Mouse (Mus musculus): ENCODE measurements at regions not wholly inside any gene's neighbourhood (a gene's known extent, or its start where the extent isn't known, plus 50 kb on each side); places are given as distances from the start of the nearest gene placed in this dataset.

DNA sequence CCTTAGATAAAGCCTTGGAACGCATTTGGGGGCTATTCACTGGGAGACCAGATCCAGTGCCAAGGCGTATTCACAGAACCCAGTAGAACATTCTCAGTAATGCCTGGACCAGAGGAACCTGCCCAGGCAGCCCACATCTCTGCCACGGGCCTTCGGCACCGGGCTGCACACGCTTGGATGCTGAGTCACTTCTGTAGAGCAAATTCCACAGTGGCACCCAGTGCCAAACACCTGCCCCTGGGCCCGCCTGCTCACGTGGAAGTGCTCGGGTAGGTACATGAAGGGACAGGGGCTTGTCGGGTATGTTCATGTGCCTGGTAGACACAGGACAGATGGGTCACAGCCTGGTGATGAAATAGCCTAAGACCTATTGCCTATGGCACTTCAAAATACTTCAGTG lies 152.8 kb downstream of the Dll1 start:
- TF ChIP-seq CTCF (IDR thresholded peaks at IDR 0.05; ENCODE audit: control insufficient read depth, insufficient read depth, insufficient read length) (no peak), USF1 (IDR thresholded peaks at IDR 0.05; ENCODE audit: low read depth) (no peak), MAX (IDR thresholded peaks at IDR 0.05) (no peak)
